Mouse (Mus musculus) liver, embryonic 14.5 days (tissue): ENCODE measurements around the gene Mrpl2.

Experiments
- CTCF ChIP-seq: IDR thresholded peaks from 2 replicates; pipeline ENCODE4 v1.5.1; 2016; ENCODE audit warnings: antibody characterized with exemption, low read depth, control low read depth
- EP300 ChIP-seq: IDR thresholded peaks from 2 replicates; pipeline ENCODE4 v1.6.1; 2016; ENCODE audit warnings: antibody characterized with exemption, low read depth

DNA sequence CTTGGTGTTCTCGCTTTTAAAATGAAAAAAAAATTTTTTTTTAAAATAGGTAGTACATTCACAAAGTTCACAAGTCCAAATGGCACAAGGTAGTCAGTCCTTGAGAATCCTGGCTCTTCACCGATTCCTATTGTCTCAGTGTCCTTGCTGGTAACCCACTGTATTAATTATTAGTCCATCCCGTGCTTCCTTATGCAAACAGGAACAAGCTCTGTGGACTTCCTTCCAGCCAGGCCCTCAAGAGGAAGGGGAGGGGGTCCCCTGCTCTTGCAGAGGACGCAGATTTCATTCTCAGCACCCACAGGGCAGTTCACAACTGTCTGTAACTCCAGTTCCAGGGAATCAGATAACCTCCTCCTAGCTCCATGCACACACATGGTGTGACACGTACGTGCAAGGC lies 10.0 kb downstream of the Mrpl2 start:
- TF ChIP-seq CTCF (no peak), EP300 (no peak)
